Mouse (Mus musculus) intestine, embryonic 14.5 days (tissue): ENCODE measurements around the gene A630076J17Rik. TPM values are rescaled to one million over a fixed set of nuclear protein-coding genes. Genes with fewer than 3 reads are reported as not detected.
A peak's percentile ranks its signal among the peaks of the same experiment; 100 is the strongest.

Source experiments
- ATAC-seq: fragments of 200-750 bp; cut with Nextera tagmentation; replicated peaks from 2 replicates; pipeline ENCODE4 v1.8.0; 2017; ENCODE audit warnings: low read depth, moderate number of reproducible peaks, moderate TSS enrichment, moderate library complexity; ENCODE audit not compliant: low FRiP score, low TSS enrichment
- DNase-seq: peaks from one replicate; pipeline ENCODE4 v3.0.0-alpha.2; 2018; ENCODE audit warnings: low spot score
- H3K27ac ChIP-seq: fragments of 300-500 bp; sonication (generic); 2 replicates; pipeline ENCODE4 v1.5.1; 2014; ENCODE audit warnings: low read depth, mild to moderate bottlenecking, control low read depth
- H3K27me3 ChIP-seq: fragments of 300-500 bp; sonication (generic); replicated peaks from 2 replicates; pipeline ENCODE4 v1.6.1; 2014; ENCODE audit warnings: low read length, control low read depth; ENCODE audit not compliant: control insufficient read depth, insufficient read depth
- H3K36me3 ChIP-seq: fragments of 300-500 bp; sonication (generic); 2 replicates; pipeline ENCODE4 v1.6.1; 2014; ENCODE audit warnings: low read length, control low read depth; ENCODE audit not compliant: control insufficient read depth, insufficient read depth
- H3K4me1 ChIP-seq: fragments of 300-500 bp; sonication (generic); replicated peaks from 2 replicates; pipeline ENCODE4 v1.6.1; 2014; ENCODE audit warnings: low read length, control low read depth, mixed read lengths; ENCODE audit not compliant: control insufficient read depth, insufficient read depth
- H3K4me2 ChIP-seq: fragments of 300-500 bp; sonication (generic); 2 replicates; pipeline ENCODE4 v1.6.1; 2014; ENCODE audit warnings: low read length
- H3K4me3 ChIP-seq: fragments of 300-500 bp; sonication (generic); 2 replicates; pipeline ENCODE4 v1.5.1; 2014; ENCODE audit warnings: low read depth, low read length, control low read depth, mixed read lengths
- H3K9ac ChIP-seq: fragments of 300-500 bp; sonication (generic); 2 replicates; pipeline ENCODE4 v1.6.1; 2014; ENCODE audit warnings: mild to moderate bottlenecking, low read length
- H3K9me3 ChIP-seq: fragments of 300-500 bp; sonication (generic); 2 replicates; pipeline ENCODE4 v1.6.1; 2016; ENCODE audit warnings: low read length, control low read depth; ENCODE audit not compliant: control insufficient read depth
- WGBS: fragments of 180-500 bp; shearing (Covaris S2); extraction: QIAGEN DNeasy Blood & Tissue Kit; methylation state at CpG from one replicate; pipeline ENCODE4 v1.1.7; 2014; 5-methylcytosine and 5-hydroxymethylcytosine counted together
- polyA plus RNA-seq: library from polyadenylated mRNA; unstranded; fragments of >200 nt; fragmentation: Nextera tagmentation; extraction: Ambion mirVana; gene quantifications from 2 replicates; pipeline ENCODE4 v1.2.1, GENCODE M21; 2014

A630076J17Rik gene
- polyA plus RNA-seq, 1 experiment from 2014 or later = not detected

- Histone ChIP-seq H3K9me3 (no peaks in the 10 kb centered on the region), H3K9ac (no peak overlapping the region), H3K4me1 (no peaks in the 10 kb centered on the region; the same call in 1 of the 2 replicates), H3K27ac (no peak overlapping the region), H3K36me3 (no peaks in the 10 kb centered on the region), H3K4me3 (no peak overlapping the region), H3K4me2 (no peak overlapping the region), H3K27me3 (no peaks in the 10 kb centered on the region)
- ATAC-seq (no peak), DNase-seq (no peak)
- WGBS = 75% methylated on average over 3 of the region's 3 CpGs
Measured at GRCm38 (mm10) chr3:107255992-107256391, 25.6 kb downstream of the A630076J17Rik start.

GRCm38 (mm10) chr3:107256724-107257123 lies 26.3 kb downstream of the A630076J17Rik start:
- H3K36me3 ChIP-seq = no peaks in the 10 kb centered on the region
- no peak overlapping the region for H3K27ac ChIP-seq
- WGBS = 35% methylated on average over 7 of the region's 7 CpGs
- ATAC-seq = no peak
- no peaks in the 10 kb centered on the region for H3K27me3 ChIP-seq
- peaks cover 6% of the 10 kb centered on the region; the same call in 1 of the 2 replicates for H3K4me1 ChIP-seq
- no peak overlapping the region for H3K4me2 ChIP-seq
- no peak overlapping the region for H3K4me3 ChIP-seq
- H3K9me3 ChIP-seq = no peaks in the 10 kb centered on the region
- DNase-seq = no peak
- no peak overlapping the region for H3K9ac ChIP-seq

- Histone ChIP-seq H3K4me1 (peaks cover 8% of the 10 kb centered on the region; the same call in 1 of the 2 replicates), H3K9me3 (no peaks in the 10 kb centered on the region), H3K27ac (no peak overlapping the region), H3K36me3 (no peaks in the 10 kb centered on the region), H3K9ac (no peak overlapping the region), H3K4me3 (no peak overlapping the region), H3K4me2 (no peak overlapping the region), H3K27me3 (no peaks in the 10 kb centered on the region)
- ATAC-seq = no peak
- 68% methylated on average over 5 of the region's 5 CpGs for WGBS
- DNase-seq = no peak
Measured at GRCm38 (mm10) chr3:107257924-107258323, 27.5 kb downstream of the A630076J17Rik start.

- Histone ChIP-seq H3K4me1 (peaks cover 8% of the 10 kb centered on the region; the same call in 1 of the 2 replicates), H3K4me3 (no peak overlapping the region), H3K27ac (peak overlapping the region; percentile 60; the same call in 1 of the 2 replicates), H3K36me3 (no peaks in the 10 kb centered on the region), H3K4me2 (no peak overlapping the region), H3K9ac (no peak overlapping the region), H3K27me3 (no peaks in the 10 kb centered on the region), H3K9me3 (no peaks in the 10 kb centered on the region)
- WGBS = 34% methylated on average over 8 of the region's 8 CpGs
- no peak for ATAC-seq
- no peak for DNase-seq
Measured at GRCm38 (mm10) chr3:107260956-107261850, 30.8 kb downstream of the A630076J17Rik start.

- H3K4me3 ChIP-seq = no peak overlapping the region
- no peaks in the 10 kb centered on the region for H3K36me3 ChIP-seq
- peaks cover 8% of the 10 kb centered on the region; the same call in 1 of the 2 replicates for H3K4me1 ChIP-seq
- no peaks in the 10 kb centered on the region for H3K27me3 ChIP-seq
- 42% methylated on average over 7 of the region's 7 CpGs for WGBS
- no peak overlapping the region for H3K4me2 ChIP-seq
- H3K9ac ChIP-seq = no peak overlapping the region
- 0 out of 2 replicates have a peak overlapping the region, but pooled peaks have one; percentile 60 for H3K27ac ChIP-seq
- no peak for ATAC-seq
- no peak for DNase-seq
- H3K9me3 ChIP-seq = no peaks in the 10 kb centered on the region
Measured at GRCm38 (mm10) chr3:107261851-107262165, 31.4 kb downstream of the A630076J17Rik start.

GRCm38 (mm10) chr3:107266814-107267345 lies 36.5 kb downstream of the A630076J17Rik start:
- WGBS = 52% methylated on average over 2 of the region's 2 CpGs
- Histone ChIP-seq H3K4me1 (peaks cover under 1% of the 10 kb centered on the region; the same call in 1 of the 2 replicates), H3K36me3 (no peaks in the 10 kb centered on the region), H3K4me3 (no peak overlapping the region), H3K9ac (no peak overlapping the region), H3K27ac (no peak overlapping the region), H3K9me3 (no peaks in the 10 kb centered on the region), H3K27me3 (no peaks in the 10 kb centered on the region), H3K4me2 (no peak overlapping the region)
- ATAC-seq = no peak
- no peak for DNase-seq

GRCm38 (mm10) chr3:107272433-107272832 lies 42.0 kb downstream of the A630076J17Rik start:
- Histone ChIP-seq H3K9ac (no peak overlapping the region), H3K4me1 (no peaks in the 10 kb centered on the region), H3K4me3 (no peak overlapping the region), H3K4me2 (no peak overlapping the region), H3K36me3 (no peaks in the 10 kb centered on the region), H3K27me3 (no peaks in the 10 kb centered on the region), H3K27ac (no peak overlapping the region), H3K9me3 (no peaks in the 10 kb centered on the region)
- 84% methylated on average over 3 of the region's 3 CpGs for whole genome bisulfite sequencing
- ATAC-seq (no peak), DNase-seq (no peak)

- Histone ChIP-seq H3K36me3 (no peaks in the 10 kb centered on the region), H3K9ac (no peak overlapping the region), H3K4me3 (no peak overlapping the region), H3K4me2 (no peak overlapping the region), H3K27me3 (no peaks in the 10 kb centered on the region), H3K9me3 (no peaks in the 10 kb centered on the region), H3K27ac (no peak overlapping the region), H3K4me1 (no peaks in the 10 kb centered on the region)
- 9% methylated on average over 3 of the region's 3 CpGs for WGBS
- ATAC-seq = peak; percentile 22; the same call in 1 of the 2 replicates
- no peak for DNase-seq
Measured at GRCm38 (mm10) chr3:107273820-107274219, 43.4 kb downstream of the A630076J17Rik start.
